Mouse (Mus musculus) liver, embryonic 13.5 days (tissue): ENCODE results near the gene Scn3b. TPM values are rescaled to one million over a fixed set of nuclear protein-coding genes. Genes with fewer than 3 reads are reported as not detected.

Experiments used
- ATAC-seq: fragments of 200-750 bp; cut with Nextera tagmentation; 2 replicates; pipeline ENCODE4 v1.8.0; 2017; ENCODE audit warnings: low read depth, mild to moderate bottlenecking, moderate number of reproducible peaks, moderate library complexity
- DNase-seq: peaks from one replicate; pipeline ENCODE4 v3.0.0; 2022
- H3K27ac ChIP-seq: fragments of 300-500 bp; sonication (generic); 2 replicates; pipeline ENCODE4 v1.5.1; 2015; ENCODE audit warnings: moderate library complexity, mild to moderate bottlenecking, inconsistent platforms
- H3K27me3 ChIP-seq: fragments of 300-500 bp; sonication (generic); 2 replicates; pipeline ENCODE4 v1.6.1; 2015; ENCODE audit warnings: mild to moderate bottlenecking, inconsistent platforms
- H3K36me3 ChIP-seq: fragments of 300-500 bp; sonication (generic); 2 replicates; pipeline ENCODE4 v1.6.1; 2015; ENCODE audit warnings: mild to moderate bottlenecking, inconsistent platforms
- H3K4me1 ChIP-seq: fragments of 300-500 bp; sonication (generic); replicated peaks from 2 replicates; pipeline ENCODE4 v1.6.1; 2015; ENCODE audit warnings: inconsistent platforms
- H3K4me2 ChIP-seq: fragments of 300-500 bp; sonication (generic); 2 replicates; pipeline ENCODE4 v1.6.1; 2015; ENCODE audit warnings: inconsistent platforms, mild to moderate bottlenecking, moderate library complexity
- H3K4me3 ChIP-seq: fragments of 300-500 bp; sonication (generic); replicated peaks from 2 replicates; pipeline ENCODE4 v1.5.1; 2015; ENCODE audit warnings: mild to moderate bottlenecking, inconsistent platforms
- H3K9ac ChIP-seq: fragments of 300-500 bp; sonication (generic); 2 replicates; pipeline ENCODE4 v1.6.1; 2015; ENCODE audit warnings: mild to moderate bottlenecking, inconsistent platforms
- H3K9me3 ChIP-seq: fragments of 300-500 bp; sonication (generic); replicated peaks from 2 replicates; pipeline ENCODE4 v1.6.1; 2016; ENCODE audit warnings: inconsistent platforms
- WGBS: fragments of 180-500 bp; shearing (Covaris S2); methylation state at CpG from one replicate; pipeline ENCODE4 v1.1.7; 2015; ENCODE audit not compliant: insufficient replicate concordance; 5-methylcytosine and 5-hydroxymethylcytosine counted together
- polyA plus RNA-seq: library from polyadenylated mRNA; unstranded; fragments of >200 nt; fragmentation: Nextera tagmentation; extraction: Ambion mirVana; gene quantifications from 2 replicates; pipeline ENCODE4 v1.2.1, GENCODE M21; 2015

Scn3b gene
- polyA plus RNA-seq, 1 experiment from 2014 or later, result 0.30 TPM

GRCm38 (mm10) chr9:40271075-40271474, 2.1 kb downstream of the Scn3b start:
- Histone ChIP-seq H3K27ac (no peak overlapping the region), H3K4me3 (no peak overlapping the region), H3K27me3 (peaks cover 23% of the 10 kb centered on the region), H3K4me2 (no peak overlapping the region), H3K4me1 (peaks cover 3% of the 10 kb centered on the region; the same call in 1 of the 2 replicates), H3K36me3 (no peaks in the 10 kb centered on the region), H3K9ac (no peak overlapping the region), H3K9me3 (no peaks in the 10 kb centered on the region)
- DNase-seq (no peak), ATAC-seq (no peak)
- WGBS, result 33% methylated on average over 3 of the region's 3 CpGs

- no peak for ATAC-seq
- Histone ChIP-seq H3K36me3 (no peaks in the 10 kb centered on the region), H3K4me1 (peaks cover 3% of the 10 kb centered on the region; the same call in 1 of the 2 replicates), H3K27me3 (peaks cover 22% of the 10 kb centered on the region), H3K27ac (no peak overlapping the region), H3K9ac (no peak overlapping the region), H3K4me3 (no peak overlapping the region), H3K9me3 (no peaks in the 10 kb centered on the region), H3K4me2 (no peak overlapping the region)
- WGBS, result 75% methylated on average over 7 of the region's 7 CpGs
- no peak for DNase-seq
Measured at GRCm38 (mm10) chr9:40272822-40273221, 3.8 kb downstream of the Scn3b start.

GRCm38 (mm10) chr9:40275904-40276303, 6.9 kb downstream of the Scn3b start:
- no peak overlapping the region for H3K27ac ChIP-seq
- ATAC-seq (no peak), DNase-seq (no peak)
- no peak overlapping the region for H3K4me2 ChIP-seq
- 60% methylated on average over 5 of the region's 5 CpGs for WGBS
- H3K4me1 ChIP-seq, result no peaks in the 10 kb centered on the region
- H3K36me3 ChIP-seq, result no peaks in the 10 kb centered on the region
- H3K4me3 ChIP-seq, result no peak overlapping the region
- H3K27me3 ChIP-seq, result no peaks in the 10 kb centered on the region
- H3K9me3 ChIP-seq, result no peaks in the 10 kb centered on the region
- no peak overlapping the region for H3K9ac ChIP-seq

GRCm38 (mm10) chr9:40277671-40278070, 8.7 kb downstream of the Scn3b start:
- Histone ChIP-seq H3K4me3 (no peak overlapping the region), H3K27ac (no peak overlapping the region), H3K36me3 (no peaks in the 10 kb centered on the region), H3K4me1 (no peaks in the 10 kb centered on the region), H3K4me2 (no peak overlapping the region), H3K9ac (no peak overlapping the region), H3K27me3 (no peaks in the 10 kb centered on the region), H3K9me3 (no peaks in the 10 kb centered on the region)
- ATAC-seq (no peak), DNase-seq (no peak)
- 63% methylated on average over 3 of the region's 3 CpGs for WGBS

GRCm38 (mm10) chr9:40279438-40279837, 10.4 kb downstream of the Scn3b start:
- no peak for ATAC-seq
- no peak overlapping the region for H3K4me2 ChIP-seq
- H3K4me1 ChIP-seq, result no peaks in the 10 kb centered on the region
- H3K4me3 ChIP-seq, result no peak overlapping the region
- H3K9ac ChIP-seq, result no peak overlapping the region
- no peak overlapping the region for H3K27ac ChIP-seq
- WGBS, result 64% methylated on average over 7 of the region's 7 CpGs
- H3K27me3 ChIP-seq, result no peaks in the 10 kb centered on the region
- no peak for DNase-seq
- H3K9me3 ChIP-seq, result no peaks in the 10 kb centered on the region
- H3K36me3 ChIP-seq, result no peaks in the 10 kb centered on the region

- 77% methylated on average over 7 of the region's 7 CpGs for WGBS
- no peak for ATAC-seq
- no peak overlapping the region for H3K4me3 ChIP-seq
- DNase-seq, result no peak
- no peak overlapping the region for H3K27ac ChIP-seq
- H3K9ac ChIP-seq, result no peak overlapping the region
- H3K36me3 ChIP-seq, result no peaks in the 10 kb centered on the region
- H3K4me2 ChIP-seq, result no peak overlapping the region
- no peaks in the 10 kb centered on the region for H3K27me3 ChIP-seq
- no peaks in the 10 kb centered on the region for H3K4me1 ChIP-seq
- H3K9me3 ChIP-seq, result no peaks in the 10 kb centered on the region
Measured at GRCm38 (mm10) chr9:40282968-40283367, 14.0 kb downstream of the Scn3b start.

GRCm38 (mm10) chr9:40292475-40292874, 23.5 kb downstream of the Scn3b start:
- Histone ChIP-seq H3K4me3 (no peak overlapping the region), H3K27ac (no peak overlapping the region), H3K36me3 (no peaks in the 10 kb centered on the region), H3K4me1 (no peaks in the 10 kb centered on the region), H3K4me2 (no peak overlapping the region), H3K9ac (no peak overlapping the region), H3K9me3 (no peaks in the 10 kb centered on the region), H3K27me3 (no peaks in the 10 kb centered on the region)
- 65% methylated on average over 4 of the region's 4 CpGs for WGBS
- ATAC-seq, result no peak
- no peak for DNase-seq

GRCm38 (mm10) chr9:40293286-40293685, 24.3 kb downstream of the Scn3b start:
- no peaks in the 10 kb centered on the region for H3K4me1 ChIP-seq
- no peaks in the 10 kb centered on the region for H3K27me3 ChIP-seq
- H3K9me3 ChIP-seq, result no peaks in the 10 kb centered on the region
- no peak overlapping the region for H3K9ac ChIP-seq
- 67% methylated on average over 8 of the region's 8 CpGs for WGBS
- H3K4me2 ChIP-seq, result no peak overlapping the region
- ATAC-seq (no peak), DNase-seq (no peak)
- H3K36me3 ChIP-seq, result no peaks in the 10 kb centered on the region
- H3K4me3 ChIP-seq, result no peak overlapping the region
- no peak overlapping the region for H3K27ac ChIP-seq

GRCm38 (mm10) chr9:40293740-40294139, 24.7 kb downstream of the Scn3b start:
- no peaks in the 10 kb centered on the region for H3K9me3 ChIP-seq
- WGBS, result 72% methylated on average over 5 of the region's 5 CpGs
- no peak overlapping the region for H3K27ac ChIP-seq
- no peaks in the 10 kb centered on the region for H3K27me3 ChIP-seq
- no peak for ATAC-seq
- H3K9ac ChIP-seq, result no peak overlapping the region
- no peak overlapping the region for H3K4me2 ChIP-seq
- H3K4me3 ChIP-seq, result no peak overlapping the region
- DNase-seq, result no peak
- no peaks in the 10 kb centered on the region for H3K4me1 ChIP-seq
- H3K36me3 ChIP-seq, result no peaks in the 10 kb centered on the region

GRCm38 (mm10) chr9:40294210-40294609, 25.2 kb downstream of the Scn3b start:
- H3K4me3 ChIP-seq, result no peak overlapping the region
- DNase-seq (no peak), ATAC-seq (no peak)
- no peak overlapping the region for H3K9ac ChIP-seq
- no peak overlapping the region for H3K27ac ChIP-seq
- H3K4me2 ChIP-seq, result no peak overlapping the region
- no peaks in the 10 kb centered on the region for H3K36me3 ChIP-seq
- no peaks in the 10 kb centered on the region for H3K27me3 ChIP-seq
- no peaks in the 10 kb centered on the region for H3K9me3 ChIP-seq
- 68% methylated on average over 5 of the region's 5 CpGs for WGBS
- H3K4me1 ChIP-seq, result no peaks in the 10 kb centered on the region

- DNase-seq (no peak), ATAC-seq (no peak)
- 68% methylated on average over 1 of the region's 1 CpGs for WGBS
- Histone ChIP-seq H3K36me3 (no peaks in the 10 kb centered on the region), H3K27ac (no peak overlapping the region), H3K27me3 (no peaks in the 10 kb centered on the region), H3K9ac (no peak overlapping the region), H3K4me1 (no peaks in the 10 kb centered on the region), H3K4me2 (no peak overlapping the region), H3K4me3 (no peak overlapping the region), H3K9me3 (no peaks in the 10 kb centered on the region)
Measured at GRCm38 (mm10) chr9:40294866-40295265, 25.8 kb downstream of the Scn3b start.

- H3K4me2 ChIP-seq, result no peak overlapping the region
- ATAC-seq (no peak), DNase-seq (no peak)
- no peak overlapping the region for H3K9ac ChIP-seq
- H3K27me3 ChIP-seq, result no peaks in the 10 kb centered on the region
- no peaks in the 10 kb centered on the region for H3K36me3 ChIP-seq
- no peak overlapping the region for H3K27ac ChIP-seq
- no peaks in the 10 kb centered on the region for H3K4me1 ChIP-seq
- H3K9me3 ChIP-seq, result no peaks in the 10 kb centered on the region
- WGBS, result 70% methylated on average over 5 of the region's 5 CpGs
- H3K4me3 ChIP-seq, result no peak overlapping the region
Measured at GRCm38 (mm10) chr9:40296251-40296650, 27.2 kb downstream of the Scn3b start.
